Mouse (Mus musculus) bone marrow macrophage, adult 2 months (primary cell): ENCODE results near the gene Atp6v0b.

Experiments used
- CTCF ChIP-seq: IDR thresholded peaks from 2 replicates; pipeline ENCODE4 v1.5.1; 2012; ENCODE audit warnings: low read depth, mild to moderate bottlenecking, low read length, moderate library complexity
- POLR2A ChIP-seq: IDR thresholded peaks from 2 replicates; pipeline ENCODE4 v1.6.1; 2012; ENCODE audit warnings: mild to moderate bottlenecking, low read depth, low read length, borderline replicate concordance

- TF ChIP-seq POLR2A (no peak), CTCF (no peak)
These were observed 26.6 kb downstream of the Atp6v0b start for GRCm38 (mm10) chr4:117860570-117860969.
